Mouse (Mus musculus) kidney, postnatal 0 days (tissue): Measurements from ENCODE around the gene Stk32b. TPM values are rescaled to one million over a fixed set of nuclear protein-coding genes. Genes with fewer than 3 reads are reported as not detected.

Experiments
- ATAC-seq: fragments of 200-750 bp; cut with Nextera tagmentation; replicated peaks from 2 replicates; pipeline ENCODE4 v1.8.0; 2017; ENCODE audit warnings: low read depth, moderate number of reproducible peaks, moderate TSS enrichment, moderate library complexity; ENCODE audit not compliant: low FRiP score
- DNase-seq: peaks from one replicate; pipeline ENCODE4 v3.0.0-alpha.2; 2016; ENCODE audit warnings: low spot score
- H3K27ac ChIP-seq: fragments of 300-500 bp; sonication (generic); 2 replicates; pipeline ENCODE4 v1.5.1; 2014; ENCODE audit warnings: mild to moderate bottlenecking
- H3K27me3 ChIP-seq: fragments of 300-500 bp; sonication (generic); 2 replicates; pipeline ENCODE4 v1.6.1; 2014; ENCODE audit warnings: low read length, mixed read lengths; ENCODE audit not compliant: insufficient read depth
- H3K36me3 ChIP-seq: fragments of 300-500 bp; sonication (generic); 2 replicates; pipeline ENCODE4 v1.6.1; 2014; ENCODE audit warnings: low read length, mixed read lengths; ENCODE audit not compliant: insufficient read depth
- H3K4me1 ChIP-seq: fragments of 300-500 bp; sonication (generic); replicated peaks from 2 replicates; pipeline ENCODE4 v1.6.1; 2014; ENCODE audit warnings: antibody characterized with exemption, low read length, mixed read lengths; ENCODE audit not compliant: insufficient read depth
- H3K4me2 ChIP-seq: fragments of 300-500 bp; sonication (generic); 2 replicates; pipeline ENCODE4 v1.6.1; 2014; ENCODE audit warnings: mild to moderate bottlenecking, low read length, moderate library complexity, mixed read lengths
- H3K4me3 ChIP-seq: fragments of 300-500 bp; sonication (generic); replicated peaks from 2 replicates; pipeline ENCODE4 v1.5.1; 2014; ENCODE audit warnings: low read depth, low read length
- H3K9ac ChIP-seq: fragments of 300-500 bp; sonication (generic); 2 replicates; pipeline ENCODE4 v1.6.1; 2014; ENCODE audit warnings: low read depth, low read length
- H3K9me3 ChIP-seq: fragments of 300-500 bp; sonication (generic); replicated peaks from 2 replicates; pipeline ENCODE4 v1.6.1; 2016; ENCODE audit warnings: low read length, inconsistent platforms, mixed read lengths
- CTCF ChIP-seq: IDR thresholded peaks from 2 replicates; pipeline ENCODE4 v1.5.1; 2016; ENCODE audit warnings: antibody characterized with exemption, low read depth, mild to moderate bottlenecking, moderate library complexity
- whole genome bisulfite sequencing: fragments of 180-500 bp; shearing (Covaris S2); extraction: QIAGEN DNeasy Blood & Tissue Kit; methylation state at CpG from one replicate; pipeline ENCODE4 v1.1.7; 2014; 5-methylcytosine and 5-hydroxymethylcytosine counted together
- polyA plus RNA-seq: library from polyadenylated mRNA; unstranded; fragments of >200 nt; fragmentation: Nextera tagmentation; extraction: Ambion mirVana; gene quantifications from 2 replicates; pipeline ENCODE4 v1.2.1, GENCODE M21; 2015

The Stk32b gene
- polyA plus RNA-seq, 1 experiment from 2014 or later: 6.1 TPM

- ATAC-seq (no peak), DNase-seq (no peak)
These were observed 204.5 kb downstream of the Stk32b start for GRCm38 (mm10) chr5:37512479-37512878.

GRCm38 (mm10) chr5:37506880-37507519 is 210.0 kb downstream of the Stk32b start:
- Histone ChIP-seq H3K36me3 (no peaks in the 10 kb centered on the region), H3K4me2 (no peak overlapping the region), H3K4me3 (no peak overlapping the region), H3K27me3 (no peaks in the 10 kb centered on the region), H3K27ac (no peak overlapping the region), H3K9ac (no peak overlapping the region), H3K9me3 (no peaks in the 10 kb centered on the region), H3K4me1 (no peaks in the 10 kb centered on the region)
- DNase-seq: peak; percentile 3
- no peak for ATAC-seq
- 46% methylated on average over 12 of the region's 12 CpGs for WGBS
- TF ChIP-seq CTCF: peak; percentile 19; the same call in 1 of the 2 replicates

More at GRCm38 (mm10) chr5:37512479-37512878, 204.5 kb downstream of the Stk32b start:
- H3K27me3 ChIP-seq: no peaks in the 10 kb centered on the region
- no peaks in the 10 kb centered on the region for H3K4me1 ChIP-seq
- no peak overlapping the region for H3K9ac ChIP-seq
- no peak for TF ChIP-seq CTCF
- WGBS: 36% methylated on average over 2 of the region's 2 CpGs
- no peaks in the 10 kb centered on the region for H3K36me3 ChIP-seq
- no peak overlapping the region for H3K27ac ChIP-seq
- H3K4me2 ChIP-seq: no peak overlapping the region
- H3K9me3 ChIP-seq: no peaks in the 10 kb centered on the region
- H3K4me3 ChIP-seq: no peak overlapping the region

GRCm38 (mm10) chr5:37494984-37495476 is 221.9 kb downstream of the Stk32b start:
- no peaks in the 10 kb centered on the region for H3K9me3 ChIP-seq
- DNase-seq (no peak), ATAC-seq (no peak)
- no peak overlapping the region for H3K4me2 ChIP-seq
- H3K9ac ChIP-seq: no peak overlapping the region
- H3K4me1 ChIP-seq: no peaks in the 10 kb centered on the region
- H3K36me3 ChIP-seq: no peaks in the 10 kb centered on the region
- H3K27ac ChIP-seq: no peak overlapping the region
- no peak overlapping the region for H3K4me3 ChIP-seq
- TF ChIP-seq CTCF: no peak
- H3K27me3 ChIP-seq: no peaks in the 10 kb centered on the region
- 87% methylated on average over 3 of the region's 3 CpGs for WGBS

GRCm38 (mm10) chr5:37472025-37472608 is 244.9 kb downstream of the Stk32b start:
- Histone ChIP-seq H3K36me3 (no peaks in the 10 kb centered on the region), H3K9ac (no peak overlapping the region), H3K4me3 (no peak overlapping the region), H3K4me1 (no peaks in the 10 kb centered on the region), H3K4me2 (no peak overlapping the region), H3K9me3 (no peaks in the 10 kb centered on the region), H3K27ac (no peak overlapping the region), H3K27me3 (no peaks in the 10 kb centered on the region)
- no peak for ATAC-seq
- WGBS: 37% methylated on average over 3 of the region's 3 CpGs
- DNase-seq: peak; percentile 5
- TF ChIP-seq CTCF: no peak

GRCm38 (mm10) chr5:37471584-37471983 is 245.4 kb downstream of the Stk32b start:
- no peaks in the 10 kb centered on the region for H3K36me3 ChIP-seq
- H3K4me2 ChIP-seq: no peak overlapping the region
- H3K4me1 ChIP-seq: no peaks in the 10 kb centered on the region
- H3K27me3 ChIP-seq: no peaks in the 10 kb centered on the region
- no peak overlapping the region for H3K4me3 ChIP-seq
- H3K9me3 ChIP-seq: no peaks in the 10 kb centered on the region
- ATAC-seq (no peak), DNase-seq (no peak)
- 75% methylated on average over 4 of the region's 4 CpGs for WGBS
- no peak for TF ChIP-seq CTCF
- H3K27ac ChIP-seq: peak overlapping the region; percentile 42; the same call in 1 of the 2 replicates
- H3K9ac ChIP-seq: no peak overlapping the region

GRCm38 (mm10) chr5:37469031-37469430 is 247.9 kb downstream of the Stk32b start:
- no peak overlapping the region for H3K9ac ChIP-seq
- no peak for ATAC-seq
- H3K4me1 ChIP-seq: no peaks in the 10 kb centered on the region
- H3K27ac ChIP-seq: no peak overlapping the region
- no peaks in the 10 kb centered on the region for H3K36me3 ChIP-seq
- H3K9me3 ChIP-seq: no peaks in the 10 kb centered on the region
- 69% methylated on average over 5 of the region's 5 CpGs for WGBS
- no peak for TF ChIP-seq CTCF
- no peak overlapping the region for H3K4me3 ChIP-seq
- no peak for DNase-seq
- no peaks in the 10 kb centered on the region for H3K27me3 ChIP-seq
- H3K4me2 ChIP-seq: no peak overlapping the region
